Comparison of ENCODE assay signal across 9 mouse cellular contexts in the genomic region with DNA sequence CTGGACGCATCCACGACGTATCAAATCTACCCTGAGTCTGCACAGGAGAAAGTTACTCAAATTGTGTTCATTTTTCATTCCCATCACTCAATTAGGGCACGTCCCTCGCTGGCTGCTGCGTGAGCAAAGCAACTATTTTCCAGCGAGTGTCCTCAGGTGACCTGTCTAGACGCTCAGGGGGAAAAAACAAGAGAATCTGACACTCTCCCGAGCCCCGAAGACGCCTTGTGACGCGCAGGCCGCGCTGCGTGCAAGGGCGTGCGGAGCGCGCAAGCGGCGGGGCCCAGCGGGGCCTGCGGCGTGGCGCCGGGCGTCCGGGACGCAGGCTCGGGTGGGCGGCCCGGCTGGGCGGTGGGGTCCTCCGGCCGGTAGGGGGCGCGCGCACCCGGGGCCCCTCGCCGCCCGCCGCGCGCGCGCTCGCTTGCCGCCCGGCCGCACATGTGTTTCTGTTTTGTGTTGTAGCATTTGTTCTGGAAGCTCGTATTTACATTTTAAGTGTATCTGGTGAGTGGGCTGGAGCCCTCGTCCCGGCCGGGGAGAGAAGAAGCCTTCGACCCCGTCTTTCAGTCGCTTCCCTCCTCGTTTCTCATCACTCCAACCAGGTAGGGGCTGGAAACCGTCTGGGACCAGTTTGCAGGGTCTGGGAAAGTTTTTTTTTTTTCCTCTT. TPM values are rescaled to one million over a fixed set of nuclear protein-coding genes. Genes with fewer than 3 reads are reported as not detected.
A peak's percentile ranks its signal among the peaks of the same experiment; 100 is the strongest.
DNase-seq lines count a peak whose midpoint lies in the region; ATAC-seq and TF ChIP-seq lines count a peak whose summit lies in the region.
"Had no signal": no experiment of that assay in that cellular context is flagged by ENCODE, and none has a peak within 500 bp of the region (broad histone marks: within the 10 kb centered on the region; RNA-seq: fewer than 3 reads in every experiment).

No protein-coding gene starts in this region.

- peak overlapping the region; percentile 87 for H3K4me2 ChIP-seq in forebrain, postnatal 0 days (ENCODE audit: low read depth)
- H3K4me2 ChIP-seq in lung, postnatal 0 days (replicated peaks; ENCODE audit: low read depth, low read length) = peak overlapping the region; percentile 79

- ATAC-seq in G1E (ENCODE audit: extremely low read depth, insufficient number of reproducible peaks, low FRiP score, poor library complexity, severe bottlenecking) = peak; percentile 26
- ATAC-seq in forebrain, postnatal 0 days = peak; percentile 80
- peak; percentile 82 for ATAC-seq in lung, postnatal 0 days

- TF ChIP-seq EP300 in lung, postnatal 0 days (IDR thresholded peaks at IDR 0.05) = no peak

- WGBS in cerebellum, adult 2 months = under 1% methylated on average over 51 of the region's 61 CpGs
- 1% methylated on average over 58 of the region's 61 CpGs for WGBS in forebrain, postnatal 0 days
- WGBS in lung, postnatal 0 days = under 1% methylated on average over 55 of the region's 61 CpGs

- peak overlapping the region; percentile 67 for H3K9ac ChIP-seq in forebrain, postnatal 0 days
- H3K9ac ChIP-seq in lung, postnatal 0 days (replicated peaks; ENCODE audit: low read depth) = peak overlapping the region; percentile 79; the same call in 1 of the 2 replicates

- H3K4me3 ChIP-seq in G1E (ENCODE audit: low read depth, low read length) = peak overlapping the region; percentile 79
- peak overlapping the region; percentile 98 for H3K4me3 ChIP-seq in cerebellum, adult 2 months (replicated peaks; ENCODE audit: insufficient read depth, low read depth, low read length)
- peak overlapping the region; percentile 96 for H3K4me3 ChIP-seq in forebrain, postnatal 0 days (ENCODE audit: low read depth, low read length)
- peak overlapping the region; percentile 85 for H3K4me3 ChIP-seq in lung, postnatal 0 days (ENCODE audit: low read depth, low read length)

- TF ChIP-seq POLR2A in cerebellum, adult 2 months (IDR thresholded peaks at IDR 0.05; ENCODE audit: borderline replicate concordance, insufficient read depth, low read length) = peak; percentile 70

- H3K36me3 ChIP-seq in G1E (replicated peaks) = peaks cover 34% of the 10 kb centered on the region
- no peaks in the 10 kb centered on the region for H3K36me3 ChIP-seq in forebrain, postnatal 0 days (ENCODE audit: insufficient read depth)
- no peaks in the 10 kb centered on the region for H3K36me3 ChIP-seq in lung, postnatal 0 days (ENCODE audit: insufficient read depth, low read length)

- peak overlapping the region; percentile 64 for H3K27ac ChIP-seq in cerebellum, adult 2 months (ENCODE audit: insufficient read depth, low read length)
- peak overlapping the region; percentile 93 for H3K27ac ChIP-seq in forebrain, postnatal 0 days (ENCODE audit: low read depth, low read length)
- peak overlapping the region; percentile 87 for H3K27ac ChIP-seq in lung, postnatal 0 days (ENCODE audit: low read length)

- peak; percentile 88 for DNase-seq in G1E (ENCODE audit: low spot score)
- peak; percentile 81 to 82 for DNase-seq in cerebellum, adult 2 months
- DNase-seq in forebrain, postnatal 0 days = peak; percentile 86
- DNase-seq in heart, postnatal 4 days = peak; percentile 87
- peak; percentile 71 to 83 for DNase-seq in layer of hippocampus, postnatal 10 days (ENCODE audit: low spot score in 2 of 2)
- peak; percentile 86 for DNase-seq in lung, postnatal 0 days (ENCODE audit: low spot score)
- peak; percentile 59 for DNase-seq in ovary, adult 18-20 months (ENCODE audit: low spot score)
- DNase-seq in thymus, adult 18-20 months = peak; percentile 60 to 68

- peak; percentile 23; the same call in 1 of the 2 replicates for TF ChIP-seq CTCF in G1E (IDR thresholded peaks at IDR 0.05; ENCODE audit: low read depth, low read length)
- TF ChIP-seq CTCF in cerebellum, adult 2 months (IDR thresholded peaks at IDR 0.05; ENCODE audit: borderline replicate concordance, insufficient read depth, low read depth, low read length) = no peak; the same call in 1 of the 2 replicates
- peak; percentile 19; the same call in 1 of the 2 replicates for TF ChIP-seq CTCF in forebrain, postnatal 0 days (IDR thresholded peaks at IDR 0.05; ENCODE audit: low read depth)
- TF ChIP-seq CTCF in lung, postnatal 0 days (IDR thresholded peaks at IDR 0.05) = peak; percentile 23; the same call in 1 of the 2 replicates

- H3K9me3 ChIP-seq in G1E (replicated peaks) = no peaks in the 10 kb centered on the region
- H3K9me3 ChIP-seq in forebrain, postnatal 0 days (ENCODE audit: low read length) = no peaks in the 10 kb centered on the region
- no peaks in the 10 kb centered on the region for H3K9me3 ChIP-seq in lung, postnatal 0 days (ENCODE audit: low read length)

- peaks cover 62% of the 10 kb centered on the region for H3K4me1 ChIP-seq in G1E (ENCODE audit: insufficient read depth, low read depth, low read length)
- peaks cover 3% of the 10 kb centered on the region; the same call in 1 of the 2 replicates for H3K4me1 ChIP-seq in cerebellum, adult 2 months (ENCODE audit: control insufficient read depth, insufficient read depth, low read length)
- peaks cover 5% of the 10 kb centered on the region; the same call in 1 of the 2 replicates for H3K4me1 ChIP-seq in forebrain, postnatal 0 days (ENCODE audit: insufficient read depth)
- H3K4me1 ChIP-seq in lung, postnatal 0 days (ENCODE audit: insufficient read depth, low read depth, low read length) = 0 out of 2 replicates have a peak, but pooled peaks cover 5% of the 10 kb centered on the region

- H3K27me3 ChIP-seq in G1E (ENCODE audit: insufficient read depth, low read length) = no peaks in the 10 kb centered on the region
- no peaks in the 10 kb centered on the region for H3K27me3 ChIP-seq in cerebellum, adult 2 months (ENCODE audit: control insufficient read depth, insufficient read depth, low read length)
- peaks cover 12% of the 10 kb centered on the region for H3K27me3 ChIP-seq in forebrain, postnatal 0 days (ENCODE audit: insufficient read depth, low read length)
- no peaks in the 10 kb centered on the region for H3K27me3 ChIP-seq in lung, postnatal 0 days (replicated peaks; ENCODE audit: insufficient read depth, low read length)

RNA-seq across cellular contexts. Expression of a gene that starts 0.8 kb away (rescaled TPM):
- total RNA-seq in G1E (2014; fragmentation: Nextera tagmentation) = 205 and 239 TPM in 2 replicates
- total RNA-seq in G1E (2017) = 106 and 117 TPM in 2 replicates
- 443 and 525 TPM in 2 replicates for polyA plus RNA-seq in G1E (2012)
- polyA plus RNA-seq in cerebellum, adult 2 months (2012; rRNA removed) = 40.0 and 40.6 TPM in 2 replicates
- total RNA-seq in forebrain, postnatal 0 days (2014; rRNA removed) = 55.2 and 62.3 TPM in 2 replicates
- polyA plus RNA-seq in forebrain, postnatal 0 days (2015; fragmentation: Nextera tagmentation; extraction: Ambion mirVana) = 20.3 and 20.8 TPM in 2 replicates
- total RNA-seq in heart, postnatal 4 days (2021) = 10 to 100 TPM; 38.2 to 38.5 TPM
- 10 to 100 TPM; 64.7 to 68.5 TPM for total RNA-seq in layer of hippocampus, postnatal 10 days (2021)
- 17.0 and 21.1 TPM in 2 replicates for polyA plus RNA-seq in lung, postnatal 0 days (2015; fragmentation: Nextera tagmentation; extraction: Ambion mirVana)

RNA-seq across cellular contexts. Expression of a gene that starts 35.4 kb away (rescaled TPM):
- total RNA-seq in G1E (2014; fragmentation: Nextera tagmentation) (19.4 and 25.0 TPM in 2 replicates), G1E (2017) (24.7 and 27.4 TPM in 2 replicates)
- 32.6 and 43.4 TPM in 2 replicates for polyA plus RNA-seq in G1E (2012)
- polyA plus RNA-seq in cerebellum, adult 2 months (2012; rRNA removed) = 52.7 and 55.5 TPM in 2 replicates
- 52.5 and 59.0 TPM in 2 replicates for total RNA-seq in forebrain, postnatal 0 days (2014; rRNA removed)
- polyA plus RNA-seq in forebrain, postnatal 0 days (2015; fragmentation: Nextera tagmentation; extraction: Ambion mirVana) = 13.8 and 16.5 TPM in 2 replicates
- 10 to 100 TPM; 45.9 to 46.7 TPM for total RNA-seq in heart, postnatal 4 days (2021)
- total RNA-seq in layer of hippocampus, postnatal 10 days (2021) = 10 to 100 TPM; 45.5 to 60.7 TPM
- polyA plus RNA-seq in lung, postnatal 0 days (2015; fragmentation: Nextera tagmentation; extraction: Ambion mirVana) = 9.3 and 9.5 TPM in 2 replicates

RNA-seq across cellular contexts. Expression of a gene that starts 41.3 kb away (rescaled TPM):
- total RNA-seq in G1E (2014; fragmentation: Nextera tagmentation) (not detected in 2 replicates), G1E (2017) (not detected in 2 replicates)
- polyA plus RNA-seq in G1E (2012) = not detected in 2 replicates
- polyA plus RNA-seq in cerebellum, adult 2 months (2012; rRNA removed) = not detected in 2 replicates
- total RNA-seq in forebrain, postnatal 0 days (2014; rRNA removed) = 0.08 TPM in 1 of 2 replicates, not detected in the other
- 0.11 and 0.18 TPM in 2 replicates for polyA plus RNA-seq in forebrain, postnatal 0 days (2015; fragmentation: Nextera tagmentation; extraction: Ambion mirVana)
- not detected for total RNA-seq in heart, postnatal 4 days (2021)
- under 1 TPM; 0.21 to 0.69 TPM for total RNA-seq in layer of hippocampus, postnatal 10 days (2021)
- polyA plus RNA-seq in lung, postnatal 0 days (2015; fragmentation: Nextera tagmentation; extraction: Ambion mirVana) = 0.26 TPM in 1 of 2 replicates, not detected in the other
- polyA plus RNA-seq: large intestine, adult 2 months had no signal

Comparison
In these comparisons a context has a peak if more than half of its experiments do, and no peak if none do; other contexts are left out.
1. Peak in every context shown above with its lines: DNase-seq, ATAC-seq, H3K4me3 ChIP-seq and H3K27ac ChIP-seq.
2. ATAC-seq: peak in every context shown above with its lines; median percentile 82 in lung, postnatal 0 days; 80 in forebrain, postnatal 0 days; 26 in G1E.